Mouse (Mus musculus): Measurements from ENCODE around the gene Inafm2. TPM values are rescaled to one million over a fixed set of nuclear protein-coding genes. Genes with fewer than 3 reads are reported as not detected.

The Inafm2 gene
- polyA plus RNA-seq, 1 experiment from 2014 or later: 15.8 TPM

DNA sequence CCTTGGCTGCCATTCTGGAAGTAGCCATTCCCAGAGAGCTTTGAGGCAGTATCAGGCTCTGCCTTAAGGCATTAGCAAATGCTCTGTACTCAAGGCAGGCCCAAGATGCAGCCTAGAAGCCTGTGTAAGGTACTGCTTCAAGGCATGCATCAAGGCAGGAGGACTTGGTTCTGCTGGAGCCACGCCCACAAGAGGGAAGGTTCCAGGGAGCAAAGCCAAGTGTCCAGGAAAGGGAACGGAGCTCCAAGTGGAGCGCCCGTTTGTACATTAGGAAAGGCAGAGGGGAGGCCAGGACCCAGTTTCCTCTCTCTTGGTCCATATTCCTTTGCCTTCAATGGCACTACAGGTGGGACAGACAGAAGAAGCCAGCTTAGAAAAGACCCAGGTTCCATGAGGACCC is 37.1 kb upstream of the Inafm2 start:
- WGBS: 81% methylated on average over 4 of the region's 4 CpGs
- peaks cover 100% of the 10 kb centered on the region for H3K27me3 ChIP-seq (replicated peaks; ENCODE audit: low read depth, poor library complexity, severe bottlenecking)
- H3K4me3 ChIP-seq: no peak overlapping the region
- peaks cover 48% of the 10 kb centered on the region for H3K4me1 ChIP-seq
- H3K27ac ChIP-seq (replicated peaks): no peak overlapping the region
- H3K9me3 ChIP-seq: no peaks in the 10 kb centered on the region
- no peak for DNase-seq (ENCODE audit: low spot score)
- no peaks in the 10 kb centered on the region for H3K36me3 ChIP-seq (replicated peaks)

DNA sequence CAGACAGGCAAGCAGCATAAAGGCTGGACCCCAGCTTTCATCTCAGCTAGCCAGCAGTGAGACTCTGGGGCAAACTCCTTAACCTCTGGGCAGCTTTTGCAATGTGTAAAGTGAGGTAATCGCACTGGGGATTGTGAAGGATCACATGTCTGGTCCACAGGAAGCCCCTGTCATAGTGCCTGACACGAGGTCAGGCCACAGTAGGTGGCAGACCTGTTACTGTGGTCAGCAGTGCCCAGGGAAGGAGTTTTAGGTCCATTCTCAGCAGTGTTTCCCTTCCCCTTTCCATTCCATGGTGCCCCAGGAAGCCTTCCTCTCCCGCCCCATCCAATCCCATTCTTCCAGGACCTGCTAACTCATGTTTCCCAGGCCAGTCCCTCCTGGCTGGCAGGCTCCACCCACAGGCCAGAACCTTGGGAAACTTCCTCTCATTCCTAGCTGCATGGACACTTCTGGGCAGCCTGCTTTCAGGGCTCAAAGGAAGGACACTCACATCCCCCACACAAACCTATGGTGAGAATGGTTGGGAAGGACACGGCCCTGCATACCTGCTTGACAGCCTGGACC is 35.8 kb upstream of the Inafm2 start:
- Histone ChIP-seq H3K27me3 (replicated peaks; ENCODE audit: low read depth, poor library complexity, severe bottlenecking) (peaks cover 97% of the 10 kb centered on the region), H3K4me1 (peaks cover 43% of the 10 kb centered on the region), H3K36me3 (replicated peaks) (no peaks in the 10 kb centered on the region), H3K9me3 (no peaks in the 10 kb centered on the region), H3K4me3 (no peak overlapping the region), H3K27ac (replicated peaks) (no peak overlapping the region)
- DNase-seq (ENCODE audit: low spot score): peak; percentile 26
- WGBS: 29% methylated on average over 4 of the region's 4 CpGs

DNA sequence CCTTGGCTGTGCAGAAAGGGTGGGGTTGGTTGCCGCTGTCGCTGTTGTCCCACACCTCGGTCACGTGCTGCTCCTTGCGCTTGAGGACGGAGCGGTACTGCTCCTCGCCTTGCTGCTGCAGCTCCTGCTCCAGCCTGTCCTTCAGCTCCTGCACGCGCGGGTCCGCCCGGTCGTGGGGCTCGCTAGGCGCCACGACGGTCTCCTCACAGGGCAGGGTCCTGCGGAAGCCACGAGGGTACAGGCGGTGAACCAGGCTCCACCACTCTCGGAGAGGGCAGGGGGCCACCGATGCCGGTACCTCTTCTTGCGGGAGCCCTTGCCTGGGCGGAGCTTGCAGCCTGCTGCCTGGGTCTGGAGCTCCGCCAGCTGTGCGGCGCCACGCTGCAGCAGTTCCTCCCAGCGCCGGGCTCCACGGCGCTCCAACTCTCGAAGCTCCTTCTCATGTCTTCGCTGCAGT is 34.5 kb upstream of the Inafm2 start:
- Histone ChIP-seq H3K9me3 (no peaks in the 10 kb centered on the region), H3K36me3 (replicated peaks) (no peaks in the 10 kb centered on the region), H3K27ac (replicated peaks) (peak overlapping the region; percentile 31; the same call in 1 of the 2 replicates), H3K4me1 (peaks cover 50% of the 10 kb centered on the region), H3K4me3 (peak overlapping the region; percentile 56), H3K27me3 (replicated peaks; ENCODE audit: low read depth, poor library complexity, severe bottlenecking) (peaks cover 95% of the 10 kb centered on the region)
- peak; percentile 77 for DNase-seq (ENCODE audit: low spot score)
- 1% methylated on average over 36 of the region's 36 CpGs for WGBS

DNA sequence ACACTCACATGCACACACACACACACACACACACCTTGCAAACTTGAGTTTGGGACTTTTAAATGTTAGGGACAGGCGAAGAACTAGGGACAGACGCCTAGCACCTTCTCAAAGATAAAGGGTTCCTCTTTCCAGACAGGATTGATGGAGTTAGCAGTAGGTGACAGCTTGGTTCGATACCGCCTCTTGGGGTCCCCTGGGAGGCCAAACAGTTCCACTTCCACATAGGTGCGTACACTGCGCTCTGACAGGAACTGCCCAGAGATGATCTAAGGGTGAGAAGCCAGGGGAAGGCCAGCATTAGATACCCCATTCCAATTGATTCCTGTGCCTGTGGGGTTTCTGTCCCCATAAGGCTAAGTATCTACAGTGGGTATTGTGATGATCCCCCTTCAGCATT is 31.9 kb upstream of the Inafm2 start:
- H3K27me3 ChIP-seq (replicated peaks; ENCODE audit: low read depth, poor library complexity, severe bottlenecking): peaks cover 80% of the 10 kb centered on the region
- no peak for DNase-seq (ENCODE audit: low spot score)
- WGBS: 90% methylated on average over 6 of the region's 6 CpGs
- H3K9me3 ChIP-seq: no peaks in the 10 kb centered on the region
- no peak overlapping the region for H3K27ac ChIP-seq (replicated peaks)
- H3K36me3 ChIP-seq (replicated peaks): no peaks in the 10 kb centered on the region
- peaks cover 38% of the 10 kb centered on the region for H3K4me1 ChIP-seq
- H3K4me3 ChIP-seq: no peak overlapping the region

DNA sequence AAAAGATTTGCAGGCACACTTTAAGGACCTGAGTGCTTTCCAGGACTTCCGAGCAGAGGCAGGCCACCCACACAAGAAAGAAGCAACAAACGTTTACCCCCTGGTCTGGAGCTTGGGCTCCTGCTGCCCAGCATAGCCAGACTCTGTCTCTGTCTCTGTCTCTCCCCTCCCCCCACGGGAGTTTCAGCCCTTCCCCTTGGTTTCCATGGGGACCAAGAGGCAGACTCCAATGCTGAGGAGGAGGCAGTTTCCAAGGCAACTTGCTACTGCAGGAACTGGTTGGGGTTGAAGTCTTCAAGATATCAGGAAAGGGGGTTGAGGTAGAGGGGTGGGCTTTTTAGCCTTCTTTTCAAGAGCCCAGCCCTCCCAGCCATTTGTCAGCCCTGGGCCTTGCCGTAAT is 31.3 kb upstream of the Inafm2 start:
- peaks cover 80% of the 10 kb centered on the region for H3K27me3 ChIP-seq (replicated peaks; ENCODE audit: low read depth, poor library complexity, severe bottlenecking)
- no peak overlapping the region for H3K27ac ChIP-seq (replicated peaks)
- DNase-seq (ENCODE audit: low spot score): peak; percentile 25

DNA sequence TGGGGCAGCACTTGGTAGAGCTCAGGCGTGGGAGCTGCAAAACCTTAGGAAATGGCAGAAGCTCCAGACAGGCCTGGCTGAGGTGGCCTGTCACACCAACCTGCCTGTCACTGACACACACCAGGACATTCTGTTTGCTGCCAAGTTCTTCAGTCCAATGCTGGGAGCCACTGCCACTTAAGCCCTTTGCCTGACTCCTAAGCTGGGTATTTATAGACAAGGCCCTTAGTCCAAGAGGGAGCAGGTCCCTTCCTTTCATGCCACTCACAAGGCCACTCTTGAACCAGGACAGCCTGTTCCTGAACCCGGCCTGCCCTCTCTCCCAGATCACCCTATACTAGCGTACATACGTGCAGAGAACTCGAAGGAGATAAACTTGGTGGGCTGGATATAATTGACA is 28.9 kb upstream of the Inafm2 start:
- WGBS: 80% methylated on average over 5 of the region's 5 CpGs
- H3K27me3 ChIP-seq (replicated peaks; ENCODE audit: low read depth, poor library complexity, severe bottlenecking): peaks cover 60% of the 10 kb centered on the region

More for the DNA sequence above, 31.3 kb upstream of the Inafm2 start:
- Histone ChIP-seq H3K4me1 (peaks cover 35% of the 10 kb centered on the region), H3K9me3 (no peaks in the 10 kb centered on the region), H3K36me3 (replicated peaks) (no peaks in the 10 kb centered on the region), H3K4me3 (no peak overlapping the region)
- WGBS: 41% methylated on average over 4 of the region's 4 CpGs

DNA sequence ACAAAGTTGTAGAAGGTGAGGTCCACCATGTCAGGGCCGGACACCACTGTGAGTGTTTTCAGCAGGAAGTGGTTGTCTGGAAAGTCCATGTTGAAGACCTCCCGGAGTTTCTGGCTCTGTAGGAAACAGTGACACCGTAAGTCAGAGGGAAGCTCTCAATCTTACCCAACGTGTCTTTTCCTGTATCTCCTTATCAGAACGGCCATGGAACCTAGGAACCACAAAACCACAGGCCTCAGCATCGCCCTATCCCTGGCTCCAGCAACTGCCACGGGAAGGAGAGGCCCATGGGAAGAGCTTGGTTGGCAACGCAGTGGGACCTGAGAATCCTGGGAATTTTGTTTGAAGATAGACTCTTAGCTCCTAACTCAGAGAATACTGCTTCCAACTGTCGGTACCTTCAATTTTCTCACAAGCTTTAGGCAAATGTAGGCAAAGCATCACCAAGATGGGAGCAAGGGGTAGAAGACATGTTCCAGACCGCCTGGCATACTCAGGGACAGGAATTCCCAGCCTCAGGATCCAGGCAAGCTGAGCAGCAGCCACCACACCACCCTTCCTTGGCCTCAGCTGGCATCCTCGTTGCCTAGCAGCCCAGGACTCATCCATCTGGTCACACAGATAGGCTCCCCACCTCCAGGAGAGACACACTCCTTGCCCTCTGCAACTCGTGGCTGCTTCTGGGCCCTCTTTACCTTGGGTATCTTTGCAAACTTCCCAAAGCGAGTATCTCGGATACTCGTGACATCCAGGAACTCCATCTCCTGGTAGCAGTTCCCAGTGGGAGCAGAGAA is 21.7 kb upstream of the Inafm2 start:
- no peak overlapping the region for H3K27ac ChIP-seq (replicated peaks)
- H3K4me3 ChIP-seq: no peak overlapping the region
- 82% methylated on average over 15 of the region's 15 CpGs for WGBS
- H3K27me3 ChIP-seq (replicated peaks; ENCODE audit: low read depth, poor library complexity, severe bottlenecking): peaks cover 68% of the 10 kb centered on the region
- H3K4me1 ChIP-seq: peaks cover 11% of the 10 kb centered on the region
- DNase-seq (ENCODE audit: low spot score): no peak
- H3K9me3 ChIP-seq: no peaks in the 10 kb centered on the region
- no peaks in the 10 kb centered on the region for H3K36me3 ChIP-seq (replicated peaks)

More for the DNA sequence above, 28.9 kb upstream of the Inafm2 start:
- no peak for DNase-seq (ENCODE audit: low spot score)
- Histone ChIP-seq H3K9me3 (no peaks in the 10 kb centered on the region), H3K27ac (replicated peaks) (no peak overlapping the region), H3K36me3 (replicated peaks) (no peaks in the 10 kb centered on the region), H3K4me3 (no peak overlapping the region), H3K4me1 (peaks cover 13% of the 10 kb centered on the region)

DNA sequence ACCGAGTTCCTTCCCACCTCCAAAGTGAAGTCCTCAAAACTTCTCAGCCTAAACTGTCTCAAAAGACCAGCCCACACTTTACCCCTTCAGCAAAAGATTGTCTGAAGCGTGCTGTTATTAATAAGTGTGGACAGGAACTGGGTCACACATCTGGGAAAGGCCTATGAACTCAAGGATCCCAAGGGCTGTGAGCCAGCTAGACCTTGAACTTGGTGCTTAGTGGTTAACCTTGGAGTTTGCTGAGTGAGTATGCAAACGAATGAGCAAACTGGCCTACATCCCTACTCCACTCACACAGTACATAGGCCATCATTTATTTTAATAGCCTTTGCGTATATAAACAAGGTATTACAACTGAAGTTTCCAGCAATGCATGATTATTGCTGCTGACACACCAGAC is 20.0 kb upstream of the Inafm2 start:
- H3K36me3 ChIP-seq (replicated peaks): no peaks in the 10 kb centered on the region
- DNase-seq (ENCODE audit: low spot score): no peak
- no peak overlapping the region for H3K27ac ChIP-seq (replicated peaks)
- no peak overlapping the region for H3K4me3 ChIP-seq
- H3K9me3 ChIP-seq: no peaks in the 10 kb centered on the region
- peaks cover 15% of the 10 kb centered on the region for H3K4me1 ChIP-seq
- H3K27me3 ChIP-seq (replicated peaks; ENCODE audit: low read depth, poor library complexity, severe bottlenecking): peaks cover 74% of the 10 kb centered on the region
- WGBS: 85% methylated on average over 4 of the region's 4 CpGs

DNA sequence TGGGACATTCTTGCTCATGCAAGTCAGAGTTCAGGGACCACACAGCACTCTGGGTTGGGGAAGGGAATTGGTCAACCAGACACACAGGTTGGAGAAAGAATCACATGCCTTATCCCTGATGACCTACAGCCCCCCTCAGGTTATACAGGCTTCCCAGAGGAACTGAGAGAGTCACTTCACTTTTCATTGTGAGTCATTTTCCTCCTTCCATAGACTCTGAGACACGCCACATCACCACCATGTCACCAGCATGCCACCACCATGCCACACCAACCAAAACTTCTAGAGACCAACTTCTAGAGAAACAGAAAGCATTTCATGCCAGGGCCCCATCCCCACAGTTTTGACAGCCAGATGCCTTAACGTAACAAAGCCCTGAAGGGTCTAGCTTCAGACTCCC is 18.7 kb upstream of the Inafm2 start:
- Histone ChIP-seq H3K4me3 (no peak overlapping the region), H3K4me1 (peaks cover 15% of the 10 kb centered on the region), H3K9me3 (no peaks in the 10 kb centered on the region), H3K27ac (replicated peaks) (no peak overlapping the region), H3K36me3 (replicated peaks) (no peaks in the 10 kb centered on the region), H3K27me3 (replicated peaks; ENCODE audit: low read depth, poor library complexity, severe bottlenecking) (peaks cover 87% of the 10 kb centered on the region)
- WGBS: 80% methylated on average over 2 of the region's 2 CpGs
- DNase-seq (ENCODE audit: low spot score): no peak

DNA sequence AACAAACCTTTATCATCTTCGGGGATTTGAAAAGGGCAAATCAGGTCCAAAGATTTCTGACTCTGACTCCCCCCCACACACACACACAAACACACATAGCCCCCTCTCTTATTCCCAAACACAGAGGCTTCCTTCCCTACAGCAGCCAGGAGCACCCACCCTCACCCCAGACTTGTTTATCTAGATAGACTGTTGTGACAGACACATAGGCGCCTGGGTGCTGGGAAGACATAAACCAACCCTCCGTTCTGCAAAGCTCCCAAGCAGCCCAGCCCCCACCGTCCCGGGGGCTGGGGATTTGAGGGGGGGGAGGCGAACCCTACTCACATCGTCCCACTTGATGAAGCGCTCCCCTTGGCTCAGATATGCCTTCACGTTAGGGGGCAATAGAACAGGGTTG is 17.6 kb upstream of the Inafm2 start:
- Histone ChIP-seq H3K36me3 (replicated peaks) (no peaks in the 10 kb centered on the region), H3K27me3 (replicated peaks; ENCODE audit: low read depth, poor library complexity, severe bottlenecking) (peaks cover 90% of the 10 kb centered on the region), H3K27ac (replicated peaks) (0 out of 2 replicates have a peak overlapping the region, but pooled peaks have one; percentile 40), H3K9me3 (no peaks in the 10 kb centered on the region), H3K4me3 (peak overlapping the region; percentile 12; the same call in 1 of the 2 replicates), H3K4me1 (peaks cover 15% of the 10 kb centered on the region)
- DNase-seq (ENCODE audit: low spot score): no peak
- 21% methylated on average over 9 of the region's 9 CpGs for WGBS

DNA sequence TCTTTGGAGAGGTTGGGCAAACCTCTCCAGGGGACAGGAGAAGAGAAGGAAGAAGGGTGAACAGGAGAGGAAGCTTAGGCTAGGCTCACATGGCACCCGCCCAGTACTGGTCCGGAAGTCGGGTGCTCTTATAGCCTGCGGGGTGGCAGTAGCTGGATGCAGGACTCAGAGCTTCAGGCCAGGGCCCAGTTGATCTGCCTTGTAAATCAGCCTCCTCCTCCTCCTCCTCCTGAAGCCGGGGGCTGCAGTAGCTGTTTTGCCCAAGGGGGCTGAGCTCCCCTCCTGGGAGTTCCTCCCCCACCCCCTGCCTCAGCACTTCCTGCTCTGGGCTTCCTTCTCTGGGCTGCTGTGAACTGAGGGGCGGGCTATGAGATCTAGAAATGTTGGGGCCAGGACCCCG is 17.2 kb upstream of the Inafm2 start, which contains the start of gene Plcb2:
TSS of gene Plcb2 (minus strand) at position 102 of the 400 bp plus-strand sequence.
- Histone ChIP-seq H3K27me3 (replicated peaks; ENCODE audit: low read depth, poor library complexity, severe bottlenecking) (peaks cover 89% of the 10 kb centered on the region), H3K9me3 (no peaks in the 10 kb centered on the region), H3K27ac (replicated peaks) (0 out of 2 replicates have a peak within 1 kb of the TSS, but pooled peaks have one; percentile 40), H3K36me3 (replicated peaks) (no peaks in the 10 kb centered on the region), H3K4me3 (peak within 1 kb of the TSS; percentile 12; the same call in 1 of the 2 replicates), H3K4me1 (peaks cover 15% of the 10 kb centered on the region)
- 17% methylated on average over 7 of the region's 7 CpGs for WGBS
- DNase-seq (ENCODE audit: low spot score): no peak

DNA sequence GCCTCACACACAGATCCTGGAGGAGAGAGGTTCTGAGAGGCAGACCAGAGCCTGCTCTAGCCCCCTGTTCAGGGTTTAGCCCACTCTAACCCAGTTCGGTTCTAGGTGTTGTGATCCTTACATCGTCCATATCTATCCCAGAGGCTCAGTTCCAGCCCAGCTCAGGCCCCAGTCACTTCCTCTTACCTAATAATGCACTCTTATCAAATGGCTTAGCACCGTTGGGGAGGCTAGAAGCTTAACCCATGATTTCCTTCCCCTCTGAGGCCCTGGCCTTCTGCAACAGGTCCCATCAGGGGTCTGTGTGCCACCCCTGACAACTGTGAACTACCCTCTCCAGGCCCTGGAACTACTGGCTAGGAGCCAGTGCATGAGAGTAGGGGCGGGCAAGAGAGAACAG is 16.4 kb upstream of the Inafm2 start:
- Histone ChIP-seq H3K9me3 (no peaks in the 10 kb centered on the region), H3K27ac (replicated peaks) (no peak overlapping the region), H3K4me3 (no peak overlapping the region), H3K36me3 (replicated peaks) (no peaks in the 10 kb centered on the region), H3K27me3 (replicated peaks; ENCODE audit: low read depth, poor library complexity, severe bottlenecking) (peaks cover 89% of the 10 kb centered on the region), H3K4me1 (peaks cover 15% of the 10 kb centered on the region)
- 38% methylated on average over 4 of the region's 4 CpGs for WGBS
- no peak for DNase-seq (ENCODE audit: low spot score)
